Mouse (Mus musculus) limb, embryonic 11.5 days (tissue): ENCODE data around the gene Atp6v1a. TPM values are rescaled to one million over a fixed set of nuclear protein-coding genes. Genes with fewer than 3 reads are reported as not detected.

Source experiments
- polyA plus RNA-seq: library from polyadenylated mRNA; unstranded; fragments of >200 nt; fragmentation: Nextera tagmentation; extraction: Ambion mirVana; gene quantifications from 2 replicates; pipeline ENCODE4 v1.2.1, GENCODE M21; 2014

Atp6v1a gene
- polyA plus RNA-seq, 1 experiment from 2014 or later: 52.5 TPM

Other genes with a start within 250 kb of the Atp6v1a start
- gene Ccdc191, start 249.9 kb downstream of the Atp6v1a start, polyA plus RNA-seq: 12.6 and 14.4 TPM in 2 replicates
- 40.1 and 46.8 TPM in 2 replicates for gene Qtrt2, start 212.9 kb downstream of the Atp6v1a start, polyA plus RNA-seq
- gene Zdhhc23, start 159.9 kb downstream of the Atp6v1a start, polyA plus RNA-seq: 0.61 and 0.64 TPM in 2 replicates
- gene Gramd1c, start 76.4 kb downstream of the Atp6v1a start, polyA plus RNA-seq: 3.7 and 4.3 TPM in 2 replicates
- 88.1 and 97.9 TPM in 2 replicates for gene Naa50, start 125 bp upstream of the Atp6v1a start, polyA plus RNA-seq
- 5.1 and 5.7 TPM in 2 replicates for gene Usf3, start 33.5 kb upstream of the Atp6v1a start, polyA plus RNA-seq
- gene Sidt1, start 193.5 kb upstream of the Atp6v1a start, polyA plus RNA-seq: 0.09 and 0.11 TPM in 2 replicates
- 31.8 and 37.2 TPM in 2 replicates for gene Spice1, start 207.4 kb upstream of the Atp6v1a start, polyA plus RNA-seq